Mouse (Mus musculus) MEL (cell line): ENCODE results near the gene Trpc7. TPM values are rescaled to one million over a fixed set of nuclear protein-coding genes. Genes with fewer than 3 reads are reported as not detected.

Experiments used
- DNase-seq: peaks from one replicate; pipeline ENCODE4 v3.0.0; 2011; ENCODE audit warnings: low read depth, low spot score
- H3K27ac ChIP-seq: 2 replicates; pipeline ENCODE4 v1.5.1; 2012; ENCODE audit warnings: low read depth, mild to moderate bottlenecking, control low read depth, low read length, moderate library complexity; ENCODE audit not compliant: control insufficient read depth
- H3K27me3 ChIP-seq, 2 experiments: fragments of 150-350 bp in 1 of 2; sonication (generic) in 1 of 2; 2 replicates each; pipeline ENCODE4 v1.6.1; 2012; ENCODE audit warnings: low read length in 2 of 2, mild to moderate bottlenecking in 2 of 2, improper control_type of control experiment in 1 of 2, moderate library complexity in 1 of 2; ENCODE audit not compliant: insufficient read depth in 2 of 2, control insufficient read depth in 1 of 2
- H3K36me3 ChIP-seq, 2 experiments: 2 replicates each; pipeline ENCODE4 v1.6.1; 2012 to 2014; ENCODE audit warnings: low read length in 2 of 2, improper control_type of control experiment in 1 of 2, inconsistent platforms in 1 of 2, mild to moderate bottlenecking in 1 of 2; ENCODE audit not compliant: insufficient read depth in 2 of 2, control insufficient read depth in 1 of 2
- H3K4me1 ChIP-seq, 2 experiments: fragments of 150-350 bp in 1 of 2; sonication (generic) in 1 of 2; 2 replicates each; pipeline ENCODE4 v1.6.1; 2012; ENCODE audit warnings: low read length in 2 of 2, improper control_type of control experiment in 1 of 2, mild to moderate bottlenecking in 1 of 2; ENCODE audit not compliant: insufficient read depth in 2 of 2, control insufficient read depth in 1 of 2
- H3K4me3 ChIP-seq, 2 experiments: fragments of 150-350 bp in 1 of 2; sonication (generic) in 1 of 2; 2 replicates each; pipeline ENCODE4 v1.5.1; 2012; ENCODE audit warnings: low read depth in 2 of 2, low read length in 2 of 2, mild to moderate bottlenecking in 2 of 2, moderate library complexity in 2 of 2, control low read depth in 1 of 2, improper control_type of control experiment in 1 of 2; ENCODE audit not compliant: control insufficient read depth in 1 of 2, insufficient read depth in 1 of 2
- H3K79me2 ChIP-seq: 2 replicates; pipeline ENCODE4 v1.6.1; 2012; ENCODE audit warnings: mild to moderate bottlenecking, low read length, moderate library complexity; ENCODE audit not compliant: control insufficient read depth, poor library complexity, insufficient read depth
- H3K9ac ChIP-seq: 2 replicates; pipeline ENCODE4 v1.6.1; 2012; ENCODE audit warnings: low read depth, mild to moderate bottlenecking, control low read depth, low read length, moderate library complexity; ENCODE audit not compliant: control insufficient read depth, poor library complexity, severe bottlenecking
- H3K9me3 ChIP-seq: fragments of 150-350 bp; sonication (generic); replicated peaks from 2 replicates; pipeline ENCODE4 v1.6.1; 2012; ENCODE audit warnings: mild to moderate bottlenecking, low read length, improper control_type of control experiment, moderate library complexity; ENCODE audit not compliant: insufficient read depth
- CHD1 ChIP-seq: IDR thresholded peaks from 2 replicates; pipeline ENCODE4 v1.6.1; 2012; ENCODE audit warnings: low read depth, mild to moderate bottlenecking, inconsistent platforms, low read length, improper control_type of control experiment
- CTCF ChIP-seq, 3 experiments: IDR thresholded peaks in 2 of 3; conservative IDR thresholded peaks in 1 of 3; 2 replicates each; pipeline ENCODE4 v1.5.1; 2011 to 2012; ENCODE audit warnings: low read length in 3 of 3, low read depth in 2 of 3, mild to moderate bottlenecking in 2 of 3, improper control_type of control experiment in 1 of 3, inconsistent platforms in 1 of 3, mixed read lengths in 1 of 3, moderate library complexity in 1 of 3; ENCODE audit not compliant: control insufficient read depth in 1 of 3, insufficient read depth in 1 of 3, poor library complexity in 1 of 3, severe bottlenecking in 1 of 3
- EP300 ChIP-seq, 2 experiments: IDR thresholded peaks; 2 replicates each; pipeline ENCODE4 v1.6.1; 2011; ENCODE audit warnings: improper control_type of control experiment in 2 of 2, low read length in 2 of 2, low read depth in 1 of 2, mild to moderate bottlenecking in 1 of 2
- MAZ ChIP-seq: IDR thresholded peaks from 2 replicates; pipeline ENCODE4 v1.6.1; 2012; ENCODE audit warnings: low read depth, mild to moderate bottlenecking, inconsistent platforms, low read length, improper control_type of control experiment
- NELFE ChIP-seq: IDR thresholded peaks from 2 replicates; pipeline ENCODE4 v1.6.1; 2011; ENCODE audit warnings: low read depth, low read length, improper control_type of control experiment
- POLR2AphosphoS2 ChIP-seq: IDR thresholded peaks from 2 replicates; pipeline ENCODE4 v1.6.1; 2011; ENCODE audit warnings: low read length, improper control_type of control experiment
- SIN3A ChIP-seq: IDR thresholded peaks from 2 replicates; pipeline ENCODE4 v1.6.1; 2012; ENCODE audit warnings: low read length, improper control_type of control experiment, inconsistent platforms
- TBP ChIP-seq: IDR thresholded peaks from 2 replicates; pipeline ENCODE4 v1.8.0; 2011; ENCODE audit warnings: low read depth, low read length, improper control_type of control experiment
- TCF12 ChIP-seq: IDR thresholded peaks from 2 replicates; pipeline ENCODE4 v1.6.1; 2014; ENCODE audit warnings: low read depth, mild to moderate bottlenecking, inconsistent platforms, low read length, improper control_type of control experiment, moderate library complexity
- USF1 ChIP-seq: IDR thresholded peaks from 2 replicates; pipeline ENCODE4 v1.6.1; 2014; ENCODE audit warnings: low read depth, mild to moderate bottlenecking, inconsistent platforms, low read length, improper control_type of control experiment, moderate library complexity
- ZNF384 ChIP-seq: IDR thresholded peaks from 2 replicates; pipeline ENCODE4 v1.6.1; 2012; ENCODE audit warnings: low read depth, mild to moderate bottlenecking, inconsistent platforms, low read length, improper control_type of control experiment
- polyA plus RNA-seq, 2 experiments: library from polyadenylated mRNA; stranded (reverse) in 1 of 2; unstranded in 1 of 2; fragments of >175 nt in 1 of 2; fragments of >200 nt in 1 of 2; gene quantifications; 2 replicates each; pipeline versions ENCODE4 v1.2.1 to v1.2.4; 2012; ENCODE audit warnings: low replicate concordance in 2 of 2, low read depth in 1 of 2; ENCODE audit not compliant: insufficient read length in 2 of 2, insufficient read depth in 1 of 2, missing spikeins in 1 of 2
- total RNA-seq: library from RNA; depleted of rRNA; stranded (reverse); fragments of 300-350 nt; gene quantifications from 2 replicates; pipeline ENCODE4 v1.2.3, GENCODE M21; 2012; rRNA removed

Gene Trpc7
- total and polyA plus RNA-seq, 3 experiments: not detected

DNA sequence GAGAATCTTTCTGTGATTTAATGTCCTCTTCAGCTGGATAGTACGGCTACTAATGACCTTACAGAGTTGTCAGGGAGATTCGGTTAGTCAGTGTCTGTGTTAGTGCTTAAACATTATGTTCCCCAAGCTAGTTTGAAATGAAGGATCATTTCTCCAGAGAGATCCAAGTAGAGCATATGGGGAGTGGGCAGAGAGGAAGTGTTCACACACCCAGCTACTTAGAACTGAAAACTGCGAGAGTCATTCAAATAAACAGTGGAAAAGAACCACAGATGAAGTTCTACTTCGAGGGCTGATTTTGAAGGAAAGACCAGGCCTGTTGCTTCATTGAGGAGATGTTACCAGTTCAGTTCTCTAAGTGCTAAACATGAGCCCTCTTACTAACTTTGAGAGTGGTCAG is 169.2 kb downstream of the Trpc7 start:
- H3K4me3 ChIP-seq: no peak overlapping the region
- TF ChIP-seq POLR2AphosphoS2 (no peak), CHD1 (no peak), NELFE (no peak), SIN3A (no peak), ZNF384 (no peak), TCF12 (no peak), USF1 (no peak), EP300 (IDR thresholded peaks at IDR 0.05; ENCODE audit: low read depth in 1 of 2, low read length in 2 of 2) (no peak), TBP (no peak), CTCF (IDR thresholded peaks at IDR 0.05 in 2 of 3, conservative IDR thresholded peaks at IDR 0.05 in 1 of 3; ENCODE audit: control insufficient read depth in 1 of 3, insufficient read depth in 1 of 3, low read depth in 2 of 3, low read length in 3 of 3, poor library complexity in 1 of 3, severe bottlenecking in 1 of 3) (no peak), MAZ (no peak)
- no peak overlapping the region for H3K27ac ChIP-seq
- H3K36me3 ChIP-seq: peaks cover 0 to 4% of the 10 kb centered on the region in 2 experiments; a peak in 2 of 4 replicates
- H3K79me2 ChIP-seq: peaks cover 2% of the 10 kb centered on the region; the same call in 1 of the 2 replicates
- H3K9me3 ChIP-seq: no peaks in the 10 kb centered on the region
- no peak overlapping the region for H3K9ac ChIP-seq
- no peaks in the 10 kb centered on the region for H3K27me3 ChIP-seq
- H3K4me1 ChIP-seq: no peaks in the 10 kb centered on the region
- no peak for DNase-seq

Other genes with a start within 250 kb of the Trpc7 start
- gene Smad5, start 193.0 kb downstream of the Trpc7 start, total RNA-seq: 7.8 and 8.0 TPM in 2 replicates
- gene Smad5, start 193.0 kb downstream of the Trpc7 start, polyA plus RNA-seq: 10 to 100 TPM in 1 of 2 experiments, not detected in 1; 11.3 TPM
- gene Gm45623, start 142.2 kb downstream of the Trpc7 start, total RNA-seq: not detected in 2 replicates
- gene Gm45623, start 142.2 kb downstream of the Trpc7 start, polyA plus RNA-seq: not detected